Mouse (Mus musculus): ENCODE results near the gene Esyt1.

DNA sequence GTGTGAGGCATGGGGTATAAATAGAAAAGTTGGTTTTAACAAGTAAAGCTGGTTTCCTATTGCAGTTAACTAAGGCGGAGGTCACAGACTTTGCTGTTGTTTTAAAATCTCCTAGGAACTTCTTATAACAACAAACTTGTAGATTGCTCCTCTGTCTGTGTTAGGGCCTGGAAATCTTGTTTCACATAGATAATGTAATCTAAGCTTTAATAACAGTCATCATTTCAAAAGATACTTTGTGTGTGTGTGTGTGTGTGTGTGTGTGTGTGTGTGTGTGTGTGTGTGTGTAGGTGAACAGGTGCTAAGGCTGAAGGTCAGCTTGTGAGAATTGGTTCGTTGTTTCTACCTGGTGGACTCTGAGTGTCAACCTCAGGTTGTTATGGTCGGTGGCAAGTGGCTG lies 21.7 kb downstream of the Esyt1 start:
- TF ChIP-seq POLR2A (IDR thresholded peaks at IDR 0.05; ENCODE audit: borderline replicate concordance, control insufficient read depth, low read depth, low read length) (no peak), CTCF (IDR thresholded peaks at IDR 0.05; ENCODE audit: control insufficient read depth, insufficient read depth, low read length) (no peak)

Data from bone marrow, adult 2 months (tissue).